Mouse (Mus musculus): ENCODE measurements around the gene Zfp688.
"Not testable (repeated sequence)": the region's sequence is repeated elsewhere in the genome, so short reads cannot be mapped to it uniquely, and the experiment has no call there.

The Zfp688 gene

DNA sequence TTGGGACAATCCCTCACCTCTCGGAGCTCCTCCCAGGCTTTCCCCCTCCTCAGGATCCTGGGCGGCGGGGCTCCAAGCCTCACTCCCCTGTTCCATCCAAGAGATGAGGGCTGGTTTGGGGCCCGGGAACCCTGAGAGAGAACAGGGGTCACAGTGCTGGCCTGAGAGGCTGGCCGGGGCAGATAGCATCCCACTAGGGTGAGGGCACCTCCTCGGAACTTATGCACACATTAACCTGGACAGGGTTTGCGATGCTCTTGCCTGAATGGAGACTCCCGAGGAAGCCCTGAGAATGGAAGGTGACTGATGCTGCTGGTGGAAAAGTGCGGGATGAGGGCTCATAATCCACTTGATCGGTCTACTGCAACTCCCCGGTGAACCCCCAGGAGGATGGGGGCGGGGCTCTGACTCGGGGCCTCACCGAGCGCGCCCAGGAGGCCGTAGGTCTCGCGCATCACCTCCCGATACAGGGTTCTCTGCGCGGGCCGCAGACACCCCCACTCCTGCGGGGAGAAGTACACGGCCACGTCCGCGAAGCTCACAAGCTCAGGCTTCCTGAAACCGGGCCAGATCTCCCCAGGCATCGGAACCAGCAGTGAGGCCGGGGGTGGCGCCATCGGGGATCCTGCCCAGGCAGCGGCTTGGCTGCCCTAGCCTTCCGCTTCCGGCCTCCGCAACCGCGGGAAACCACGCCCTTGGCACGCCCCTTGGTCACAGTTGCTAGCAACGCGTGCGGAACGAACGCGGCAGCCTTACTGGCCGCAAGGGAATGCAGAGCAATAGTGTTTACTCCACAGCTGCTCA, at the start of gene Zfp688:
TSS of gene Zfp688 (minus strand) at position 681 of the 804 bp plus-strand sequence.
- DNase-seq (ENCODE audit: low read depth, low spot score): peak; percentile 92

DNA sequence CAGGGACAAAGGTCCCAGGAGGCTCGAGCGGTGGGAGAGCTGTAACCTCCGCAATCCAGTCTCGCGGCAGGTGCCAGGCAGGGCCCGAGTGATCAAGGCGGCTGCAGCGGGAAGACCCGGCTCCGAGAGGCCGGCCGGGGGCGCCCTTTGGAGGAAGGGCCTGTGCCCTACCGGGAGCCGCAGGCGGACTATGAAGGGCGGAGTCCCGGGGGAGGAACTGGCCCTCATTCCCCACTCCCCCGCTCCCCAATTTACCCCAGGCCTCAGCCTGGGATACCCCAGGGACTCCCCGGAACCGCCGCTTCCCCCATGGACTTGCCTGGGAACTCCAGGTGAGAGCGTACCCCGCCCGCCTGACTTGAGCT, 49.8 kb upstream of the Zfp688 start:
- DNase-seq (ENCODE audit: low read depth, low spot score): no peak

- DNase-seq (ENCODE audit: low read depth, low spot score): peak; percentile 97
Measured at GRCm38 (mm10) chr7:127470743-127471645, 49.1 kb upstream of the Zfp688 start.

DNA sequence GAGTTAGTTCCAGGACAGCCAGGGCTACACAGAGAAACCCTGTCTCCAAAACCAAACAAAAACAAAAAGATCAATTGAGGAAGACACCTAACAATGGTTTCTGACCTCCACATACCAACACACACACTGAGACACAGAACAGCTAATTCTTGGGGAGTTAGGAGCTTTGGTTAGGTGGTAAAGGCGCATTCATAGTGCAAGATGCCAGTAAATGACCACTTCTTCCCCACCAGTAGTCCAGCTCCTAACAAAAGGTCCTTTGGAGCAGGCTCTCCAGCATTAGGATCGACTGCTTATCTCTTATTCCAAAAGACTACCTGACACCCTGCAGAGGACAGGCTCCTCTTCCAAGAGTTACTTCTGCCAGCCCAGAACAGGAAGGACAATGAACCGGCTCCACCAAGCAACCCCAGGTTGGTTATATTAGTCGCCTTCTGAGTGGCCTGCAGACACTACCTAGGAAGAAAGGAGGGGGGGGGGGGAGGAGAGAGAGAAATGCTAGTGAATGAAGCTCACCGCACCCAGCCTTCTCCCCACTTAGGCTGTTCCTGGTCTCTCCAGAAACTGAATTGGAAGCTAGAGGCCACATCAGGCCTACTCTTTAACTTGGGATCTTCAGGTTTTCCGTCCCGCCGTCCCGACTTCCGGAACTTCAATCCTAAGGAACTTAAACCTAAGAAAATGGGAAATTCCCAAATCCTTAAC, 48.3 kb upstream of the Zfp688 start:
- DNase-seq (ENCODE audit: low read depth, low spot score): peak; percentile 22

DNA sequence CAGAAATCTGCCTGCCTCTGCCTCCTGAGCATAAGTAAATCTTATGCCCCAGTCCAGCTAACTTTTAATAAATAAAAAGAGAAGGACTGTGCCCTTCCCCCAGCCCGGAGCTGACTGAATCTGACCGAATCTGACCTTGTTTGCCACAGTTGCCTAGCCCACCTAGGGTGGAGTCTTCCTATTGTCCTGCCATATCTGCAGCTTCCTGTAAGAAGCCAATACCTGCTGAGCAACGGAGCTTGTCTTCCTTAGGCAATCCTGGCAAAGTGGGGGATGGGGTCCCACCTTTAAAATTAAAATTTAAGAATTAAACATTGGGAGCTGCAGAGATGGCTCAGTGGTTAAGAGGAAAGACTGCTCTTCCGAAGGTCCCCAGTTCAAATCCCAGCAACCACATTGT, 44.7 kb upstream of the Zfp688 start:
- no peak for DNase-seq (ENCODE audit: low read depth, low spot score)

DNA sequence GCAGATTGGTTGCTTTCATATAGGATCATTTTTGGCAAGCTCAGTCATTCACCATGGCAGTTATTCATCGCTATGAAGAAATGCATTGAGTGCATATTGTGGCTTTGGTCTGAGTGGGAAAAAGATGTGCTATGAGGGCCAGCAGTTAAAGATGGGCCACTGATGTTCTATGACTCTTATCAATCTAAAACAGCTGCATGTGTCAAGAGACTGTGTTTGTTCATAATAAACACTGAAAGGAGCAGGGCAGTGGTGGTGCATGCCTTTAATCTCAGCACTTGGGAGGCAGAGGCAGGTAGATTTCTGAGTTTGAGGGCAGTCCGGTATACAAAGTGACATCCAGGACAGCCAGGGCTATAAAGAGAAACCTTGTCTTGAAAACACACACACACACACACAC, 43.8 kb upstream of the Zfp688 start:
- DNase-seq (ENCODE audit: low read depth, low spot score): not testable (repeated sequence)

DNA sequence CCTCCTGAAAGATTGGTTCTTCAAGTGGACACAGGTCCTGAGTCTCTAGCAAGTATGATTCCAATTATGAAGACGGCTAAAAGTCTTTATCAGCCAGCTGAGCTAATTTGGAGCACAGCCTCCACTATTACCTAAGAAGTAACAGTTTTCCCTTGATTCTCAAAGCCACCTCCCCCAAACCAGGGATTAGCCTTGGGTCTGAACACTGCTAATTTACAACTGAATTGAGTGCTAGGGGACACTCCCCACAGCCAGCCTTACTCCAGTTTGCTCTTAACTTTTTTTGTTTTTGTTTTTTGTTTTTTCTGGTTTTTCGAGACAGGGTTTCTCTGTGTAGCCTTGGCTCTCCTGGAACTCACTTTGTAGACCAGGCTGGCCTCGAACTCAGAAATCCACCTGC, 43.3 kb upstream of the Zfp688 start:
- no peak for DNase-seq (ENCODE audit: low read depth, low spot score)

- not testable (repeated sequence) for DNase-seq (ENCODE audit: low read depth, low spot score)
Measured at GRCm38 (mm10) chr7:127459311-127459710, 37.4 kb upstream of the Zfp688 start, which contains the start of gene Prr14. Prr14 (plus strand) TSS chr7:127459611.

DNA sequence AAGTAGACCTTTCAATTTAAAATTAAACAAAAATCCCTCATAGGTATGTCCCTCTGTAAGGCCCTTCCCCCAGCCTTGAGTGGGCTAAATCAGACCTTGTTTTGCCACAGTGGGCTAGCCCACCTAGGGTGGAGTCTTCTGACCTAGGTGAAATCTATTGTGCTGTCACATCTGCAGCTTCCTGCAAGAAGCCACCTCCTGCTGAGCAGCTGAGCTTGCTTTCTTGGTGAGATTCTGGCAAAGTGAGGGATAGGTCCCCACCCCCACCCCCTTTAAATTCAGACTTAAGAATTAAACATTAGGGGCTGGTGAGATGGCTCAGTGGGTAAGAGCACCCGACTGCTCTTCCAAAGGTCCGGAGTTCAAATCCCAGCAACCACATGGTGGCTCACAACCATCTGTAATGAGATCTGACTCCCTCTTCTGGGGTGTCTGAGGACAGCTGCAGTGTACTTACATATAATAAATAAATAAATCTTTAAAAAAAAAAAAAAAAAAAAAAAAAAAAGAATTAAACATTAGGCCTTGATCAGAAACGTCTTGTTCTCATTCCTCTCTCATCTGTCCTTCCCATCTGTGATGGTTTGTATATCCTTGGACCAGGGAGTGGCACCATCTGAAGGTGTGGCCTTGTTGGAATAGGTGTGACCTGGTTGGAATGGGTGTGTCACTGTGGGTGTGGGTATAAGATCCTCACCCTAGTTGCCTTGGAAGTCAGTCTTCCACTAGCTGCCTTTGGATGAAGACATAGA, 36.7 kb upstream of the Zfp688 start:
- DNase-seq (ENCODE audit: low read depth, low spot score): not testable (repeated sequence)

GRCm38 (mm10) chr7:127454905-127455304, 33.0 kb upstream of the Zfp688 start:
- DNase-seq (ENCODE audit: low read depth, low spot score): no peak

DNA sequence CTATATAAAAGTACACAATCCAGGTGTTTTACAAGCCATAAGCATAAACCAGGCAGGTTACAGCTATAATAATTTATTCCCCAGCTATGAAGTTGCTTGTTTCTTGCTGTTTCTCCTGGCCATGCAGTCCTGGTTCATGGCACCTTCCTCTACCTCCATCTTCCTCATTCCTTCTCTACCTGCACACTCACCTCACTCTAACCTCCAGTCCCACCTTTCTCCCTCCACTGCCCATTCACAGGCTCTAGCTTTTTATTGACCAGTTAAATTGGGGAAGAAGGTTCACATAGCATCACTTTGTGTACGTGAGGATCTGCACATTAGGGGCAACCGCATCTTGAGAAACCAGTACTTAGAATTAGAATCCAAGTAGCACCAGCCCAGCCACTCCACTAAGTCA, 31.2 kb upstream of the Zfp688 start:
- DNase-seq (ENCODE audit: low read depth, low spot score): no peak

DNA sequence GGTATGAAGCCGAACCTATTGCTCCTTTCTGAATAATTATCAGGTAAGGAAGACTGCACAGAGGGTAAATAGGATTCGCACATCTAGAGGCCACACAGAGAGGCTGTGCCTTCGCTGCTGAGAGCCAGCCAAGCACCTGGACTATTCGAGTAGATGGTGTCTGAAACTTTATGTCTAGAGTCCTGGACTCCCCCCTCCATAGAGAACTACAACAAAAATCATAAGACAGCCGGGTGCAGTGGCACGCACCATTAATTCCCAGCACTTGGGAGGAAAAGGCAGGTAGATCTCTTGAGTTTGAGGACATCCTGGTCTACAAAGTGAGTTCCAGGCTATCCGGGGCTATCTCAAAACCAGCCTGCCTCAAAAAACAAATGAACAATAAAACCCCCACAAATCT, 28.1 kb upstream of the Zfp688 start:
- DNase-seq (ENCODE audit: low read depth, low spot score): no peak

GRCm38 (mm10) chr7:127448521-127449300, 26.8 kb upstream of the Zfp688 start, which contains the start of gene Zfp689:
Zfp689 (minus strand) TSS chr7:127449158.
- DNase-seq (ENCODE audit: low read depth, low spot score): peak; percentile 96

GRCm38 (mm10) chr7:127443976-127444375, 22.1 kb upstream of the Zfp688 start:
- DNase-seq (ENCODE audit: low read depth, low spot score): no peak

DNA sequence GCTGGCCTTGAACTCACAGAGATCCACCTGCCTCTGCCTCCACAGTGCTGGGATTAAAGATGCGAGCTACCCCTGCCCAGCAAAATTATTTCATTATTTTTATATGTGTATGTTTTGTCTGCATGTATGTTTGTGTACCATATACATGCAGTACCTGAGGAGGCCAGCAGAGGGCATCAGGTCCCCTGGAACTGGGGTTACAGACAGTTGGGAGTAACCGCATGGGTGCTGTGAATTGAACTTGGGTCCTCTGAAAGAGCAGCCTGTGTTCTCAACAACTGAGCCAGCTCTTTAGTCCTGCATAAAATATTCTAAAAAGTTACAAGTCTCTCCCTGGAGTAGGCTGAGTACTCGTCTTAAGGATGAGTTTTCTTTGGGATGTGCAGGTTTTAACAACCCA, 15.9 kb upstream of the Zfp688 start:
- no peak for DNase-seq (ENCODE audit: low read depth, low spot score)

DNA sequence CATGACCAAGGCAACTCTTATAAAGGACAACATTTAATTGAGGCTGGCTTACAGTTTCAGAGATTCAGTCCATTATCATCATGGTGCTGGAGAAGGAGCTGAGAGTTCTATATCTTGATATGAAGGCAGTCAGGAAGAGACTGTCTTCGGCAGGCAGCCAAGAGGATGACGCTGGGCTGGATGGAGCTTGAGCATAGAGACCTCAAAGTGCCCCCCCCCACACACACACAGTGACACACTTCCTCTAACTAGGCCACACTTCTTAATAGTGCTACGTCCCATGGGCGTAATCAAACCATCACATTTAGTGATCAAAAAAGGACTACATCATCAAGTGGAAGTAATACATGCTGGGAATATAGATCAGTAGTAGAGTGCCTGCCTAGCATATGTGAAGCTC, 13.3 kb upstream of the Zfp688 start:
- no peak for DNase-seq (ENCODE audit: low read depth, low spot score)

DNA sequence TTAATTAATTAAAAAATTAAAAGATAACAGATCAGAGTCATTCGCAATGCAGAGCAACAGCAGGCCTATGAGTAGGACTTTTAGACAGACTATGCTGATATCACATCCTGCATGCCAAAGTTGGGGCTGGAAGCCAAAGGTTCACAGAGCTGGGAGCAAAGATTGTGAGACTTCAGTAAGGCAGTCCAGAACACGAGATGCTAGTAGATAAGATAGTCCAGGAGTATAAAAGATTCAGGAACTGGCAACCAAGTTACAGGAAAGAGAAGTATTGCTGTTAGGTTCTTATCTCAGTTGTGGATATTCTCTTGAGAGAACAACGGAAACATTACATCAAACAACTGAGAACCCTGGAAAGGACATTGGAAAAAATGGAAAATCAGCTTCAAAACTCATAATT, 4.5 kb upstream of the Zfp688 start:
- no peak for DNase-seq (ENCODE audit: low read depth, low spot score)

DNA sequence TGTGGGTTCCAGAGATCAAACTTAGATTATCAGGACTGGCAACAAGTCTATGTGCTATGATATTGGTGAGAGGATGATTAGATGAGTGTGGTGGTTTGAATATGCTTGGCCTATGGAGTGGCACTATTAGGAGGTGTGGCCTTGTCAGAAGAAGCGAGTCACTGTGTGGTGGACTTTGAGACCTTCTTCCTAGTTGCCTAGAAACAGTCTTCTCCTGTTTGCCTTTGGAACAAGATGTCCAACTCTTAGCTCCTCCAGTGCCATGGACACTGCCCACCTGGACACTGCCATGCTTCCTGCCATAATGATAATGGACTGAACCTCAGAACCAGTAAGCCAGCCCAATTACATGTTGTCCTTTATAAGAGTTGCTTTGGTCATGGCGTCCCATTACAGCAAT, 4.0 kb upstream of the Zfp688 start:
- DNase-seq (ENCODE audit: low read depth, low spot score): no peak

- no peak for DNase-seq (ENCODE audit: low read depth, low spot score)
Measured at GRCm38 (mm10) chr7:127425291-127425690, 3.4 kb upstream of the Zfp688 start.

GRCm38 (mm10) chr7:127422247-127422646, 379 bp upstream of the Zfp688 start:
- no peak for DNase-seq (ENCODE audit: low read depth, low spot score)
